Mouse (Mus musculus): Measurements from ENCODE around the gene Kcp.

Gene Kcp

DNA sequence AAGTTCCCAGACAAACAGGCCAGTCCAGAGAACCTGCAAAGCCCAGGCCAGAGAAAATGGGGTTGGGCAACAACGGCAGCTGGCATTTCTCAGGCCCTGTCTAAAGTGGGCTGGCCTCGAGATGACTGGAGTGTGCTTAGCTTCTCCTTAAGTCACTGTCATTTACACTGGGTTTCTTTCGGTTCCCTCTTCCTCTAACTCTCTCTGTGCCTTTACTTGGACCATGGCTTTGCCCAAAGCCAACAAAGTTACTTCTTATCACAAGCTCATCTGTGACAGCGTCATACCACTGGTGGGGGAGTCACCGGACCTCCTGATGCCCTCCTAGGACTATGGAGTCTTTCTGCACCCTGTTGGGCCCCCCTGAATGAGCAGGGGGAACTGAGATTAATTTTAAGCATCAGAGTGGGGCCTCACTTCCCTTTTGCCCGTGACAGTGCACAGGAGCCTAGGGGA lies 16.3 kb upstream of the Kcp start:
- DNase-seq (ENCODE audit: extremely low read depth, insufficient read length, low spot score): no peak

- no peak for DNase-seq (ENCODE audit: extremely low read depth, insufficient read length, low spot score)
These were observed 15.7 kb upstream of the Kcp start for GRCm38 (mm10) chr6:29523301-29524033.

GRCm38 (mm10) chr6:29522626-29523300 lies 15.0 kb upstream of the Kcp start:
- no peak for DNase-seq (ENCODE audit: extremely low read depth, insufficient read length, low spot score)

DNA sequence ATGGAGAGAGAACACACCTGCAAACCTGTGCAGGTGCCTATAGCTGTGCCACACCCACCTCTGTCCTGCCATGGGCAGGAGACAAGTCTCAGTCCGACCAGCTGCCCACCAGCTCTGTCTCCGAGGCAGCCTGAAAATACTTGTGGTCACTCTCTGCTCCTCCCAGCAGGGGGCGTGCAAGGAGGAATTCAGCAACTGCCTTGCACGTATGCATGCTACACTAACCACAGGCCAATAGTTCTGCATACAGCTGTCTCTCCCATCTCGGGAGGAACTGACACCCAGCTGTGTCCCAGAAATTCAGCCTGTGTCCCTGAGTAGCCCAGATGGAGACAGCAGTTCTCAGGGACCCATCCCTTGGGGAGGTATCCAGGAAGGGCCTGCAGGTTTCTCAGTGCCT lies 9.4 kb upstream of the Kcp start:
- peak; percentile 35 for DNase-seq (ENCODE audit: extremely low read depth, insufficient read length, low spot score)

- DNase-seq (ENCODE audit: extremely low read depth, insufficient read length, low spot score): no peak
These were observed 5.5 kb upstream of the Kcp start for GRCm38 (mm10) chr6:29513284-29513683.

DNA sequence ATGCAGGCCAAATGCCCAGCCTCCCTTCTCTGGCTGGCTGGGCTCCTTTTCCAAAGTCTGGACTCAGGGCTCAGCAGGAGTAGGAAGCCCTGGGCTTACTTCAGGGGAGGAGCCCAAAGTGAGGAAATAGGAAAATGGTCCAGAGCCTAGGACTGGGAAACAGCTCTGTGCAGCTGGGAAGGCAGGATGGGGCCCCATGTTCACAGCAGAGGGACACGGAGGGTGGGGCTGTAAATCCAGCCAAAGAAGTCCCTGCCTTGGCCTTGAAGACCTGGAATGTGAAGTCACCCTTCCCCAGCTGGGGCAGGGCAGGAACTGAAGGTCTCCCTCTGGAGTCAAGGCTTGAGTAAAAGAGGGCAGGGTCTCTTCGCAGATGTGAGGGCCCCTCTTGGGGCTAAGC lies 1.3 kb upstream of the Kcp start:
- no peak for DNase-seq (ENCODE audit: extremely low read depth, insufficient read length, low spot score)

DNA sequence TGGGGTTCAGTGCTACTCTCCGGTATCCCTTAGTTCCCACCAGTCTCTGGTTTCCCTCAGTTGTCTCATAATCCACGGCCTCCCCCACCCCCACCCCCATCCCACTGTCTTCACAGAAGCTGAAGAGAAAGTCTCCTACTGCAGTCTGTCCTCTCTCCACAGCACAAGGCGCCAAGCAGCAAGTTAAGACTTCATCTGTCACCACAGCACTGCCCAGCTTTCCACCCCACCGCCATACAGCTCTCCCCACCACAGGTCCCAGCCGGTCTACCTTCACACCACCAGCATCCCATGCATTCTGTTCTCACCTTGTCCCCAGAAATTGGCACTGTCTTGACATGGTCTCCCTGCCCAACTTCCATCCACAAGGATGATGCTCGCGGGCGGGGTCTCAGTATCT lies 918 bp downstream of the Kcp start:
- DNase-seq (ENCODE audit: extremely low read depth, insufficient read length, low spot score): no peak

DNA sequence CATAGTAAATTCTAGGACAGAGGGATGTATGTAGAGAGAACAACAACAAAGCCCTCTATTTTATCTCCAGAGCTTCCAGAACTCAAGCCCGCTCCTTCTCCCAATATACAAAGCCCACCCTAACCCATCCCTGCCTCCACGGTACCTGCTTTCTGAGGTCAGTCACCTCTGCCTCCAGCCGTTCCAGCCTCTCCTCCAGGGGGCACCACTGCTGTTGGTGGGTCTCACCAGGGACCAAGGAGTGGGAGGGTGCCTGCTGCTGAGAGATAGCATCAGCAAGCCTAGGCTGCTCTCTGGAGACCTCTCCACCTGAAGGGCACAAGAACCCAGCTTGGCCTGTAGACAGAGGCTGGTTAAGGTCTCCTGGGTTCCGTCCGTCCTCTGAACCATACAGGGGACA lies 2.3 kb downstream of the Kcp start:
- DNase-seq (ENCODE audit: extremely low read depth, insufficient read length, low spot score): no peak

DNA sequence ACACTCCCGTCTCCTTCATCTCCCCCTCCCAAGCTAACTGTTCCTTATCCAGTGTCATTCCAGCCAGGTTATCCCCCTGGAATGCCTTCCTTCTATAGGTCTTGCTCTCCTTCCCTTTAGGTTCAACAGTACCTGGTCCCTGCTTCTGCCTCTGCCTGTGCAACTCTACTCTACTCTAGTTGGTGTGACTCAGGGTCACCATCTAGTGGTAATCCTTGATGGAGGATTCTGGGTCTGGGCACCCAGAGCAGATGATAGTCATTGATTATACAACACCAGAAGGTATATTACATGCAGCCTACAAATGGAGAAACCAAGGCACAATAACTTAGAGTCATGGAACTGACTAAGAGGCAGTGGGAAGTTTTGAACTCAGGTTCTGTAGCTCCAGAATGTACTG lies 6.2 kb downstream of the Kcp start:
- no peak for DNase-seq (ENCODE audit: extremely low read depth, insufficient read length, low spot score)

GRCm38 (mm10) chr6:29500810-29501209 lies 6.9 kb downstream of the Kcp start:
- no peak for DNase-seq (ENCODE audit: extremely low read depth, insufficient read length, low spot score)

DNA sequence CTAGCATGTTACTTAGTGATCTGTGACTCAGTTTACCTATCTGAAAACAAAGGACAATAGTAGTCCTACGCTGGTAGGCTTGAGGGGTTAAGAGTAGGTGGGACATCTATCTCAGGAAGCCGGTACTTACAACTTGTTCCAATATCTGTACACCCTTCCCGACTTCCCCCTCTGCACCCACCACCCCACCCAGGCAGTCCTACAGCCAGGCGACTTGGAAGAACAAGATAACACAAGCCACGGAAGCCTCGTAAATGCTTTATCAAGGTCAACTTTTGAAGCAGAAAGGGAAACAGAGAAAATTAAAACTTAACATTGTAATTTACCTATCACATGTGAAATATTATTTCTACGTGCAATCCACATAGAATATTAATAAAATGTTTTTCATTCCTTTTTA lies 7.6 kb downstream of the Kcp start:
- DNase-seq (ENCODE audit: extremely low read depth, insufficient read length, low spot score): no peak

- no peak for DNase-seq (ENCODE audit: extremely low read depth, insufficient read length, low spot score)
These were observed 10.0 kb downstream of the Kcp start for GRCm38 (mm10) chr6:29497791-29498190.

DNA sequence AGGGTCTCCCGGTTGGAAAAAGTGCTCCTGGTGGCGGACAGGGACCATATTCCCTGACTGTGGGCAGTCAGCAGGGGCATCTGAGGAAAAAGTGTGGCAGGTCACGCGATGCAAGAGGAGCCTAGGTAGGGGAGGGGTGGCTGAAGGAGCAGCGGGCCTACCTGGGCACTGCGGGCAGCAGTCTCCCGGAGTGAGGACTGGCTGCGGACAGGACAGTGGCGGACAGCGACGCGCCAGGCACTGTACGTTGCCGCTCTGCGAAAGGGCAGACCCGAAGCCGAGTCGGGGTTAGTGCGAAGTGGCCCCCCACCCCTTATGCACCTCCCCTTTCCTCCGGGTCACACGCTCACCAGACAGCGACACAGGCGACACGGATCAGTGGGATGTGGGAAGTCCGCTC lies 11.5 kb downstream of the Kcp start:
- no peak for DNase-seq (ENCODE audit: extremely low read depth, insufficient read length, low spot score)

GRCm38 (mm10) chr6:29494101-29494500 lies 13.7 kb downstream of the Kcp start:
- DNase-seq (ENCODE audit: extremely low read depth, insufficient read length, low spot score): no peak

DNA sequence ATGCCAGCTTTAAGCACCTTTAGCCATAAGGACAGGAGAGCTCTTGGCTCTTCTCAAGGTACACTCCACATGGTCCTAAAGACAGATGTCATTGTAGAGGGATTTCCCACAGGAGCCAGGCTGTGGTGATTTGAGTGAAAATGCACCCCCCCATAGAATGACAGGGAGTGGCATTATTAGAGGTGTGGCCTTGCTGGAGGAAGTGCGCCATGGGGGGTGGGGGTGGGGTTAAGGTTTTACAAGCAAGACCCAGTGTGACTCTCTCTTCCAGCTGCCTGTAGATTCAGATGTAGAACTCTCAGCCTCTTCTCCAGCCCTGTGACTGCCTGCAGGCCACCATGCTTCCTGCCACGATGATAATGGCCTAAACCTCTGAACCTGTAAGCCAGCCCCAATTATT lies 21.8 kb downstream of the Kcp start:
- DNase-seq (ENCODE audit: extremely low read depth, insufficient read length, low spot score): no peak

DNA sequence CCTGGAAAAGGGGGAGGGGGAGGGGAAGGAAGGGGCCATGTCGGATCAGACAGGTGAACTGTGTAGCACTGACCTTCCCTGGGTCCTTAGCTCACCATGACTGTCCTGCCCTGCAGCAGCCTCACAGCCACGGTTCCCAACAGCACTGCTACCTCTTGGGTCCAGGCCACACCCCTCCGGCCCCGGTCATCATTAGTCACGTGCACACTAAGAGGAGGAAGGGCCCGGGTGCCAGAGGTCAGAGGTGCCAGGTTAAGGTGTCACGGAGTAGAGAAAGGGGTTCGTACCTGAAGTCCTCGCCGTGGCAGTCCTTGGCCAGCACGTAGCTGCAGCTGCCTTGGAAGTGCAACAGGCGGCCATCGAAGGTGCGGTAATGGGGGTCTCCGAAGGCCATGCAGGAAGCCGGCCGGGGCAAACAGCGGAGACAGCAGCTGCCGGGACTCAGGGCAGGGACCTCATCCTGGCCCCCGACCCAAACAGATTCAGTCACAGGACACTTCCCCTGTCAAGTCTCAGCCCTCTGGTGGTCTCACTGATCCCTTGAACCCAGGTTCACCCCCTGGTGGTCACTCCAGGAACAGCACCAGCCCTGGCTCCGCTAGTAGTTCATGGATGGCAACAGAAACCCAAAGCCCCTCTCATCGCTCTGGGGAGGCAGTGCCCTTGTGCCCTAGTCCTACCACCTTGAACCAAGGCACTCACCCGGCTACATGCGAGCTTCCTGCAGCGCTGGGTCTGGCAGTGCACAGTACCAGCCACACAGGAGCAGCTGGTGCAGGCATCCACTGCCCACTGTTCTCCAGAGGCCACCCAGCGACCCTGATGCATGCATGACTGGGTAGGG lies 22.8 kb downstream of the Kcp start:
- DNase-seq (ENCODE audit: extremely low read depth, insufficient read length, low spot score): no peak

DNA sequence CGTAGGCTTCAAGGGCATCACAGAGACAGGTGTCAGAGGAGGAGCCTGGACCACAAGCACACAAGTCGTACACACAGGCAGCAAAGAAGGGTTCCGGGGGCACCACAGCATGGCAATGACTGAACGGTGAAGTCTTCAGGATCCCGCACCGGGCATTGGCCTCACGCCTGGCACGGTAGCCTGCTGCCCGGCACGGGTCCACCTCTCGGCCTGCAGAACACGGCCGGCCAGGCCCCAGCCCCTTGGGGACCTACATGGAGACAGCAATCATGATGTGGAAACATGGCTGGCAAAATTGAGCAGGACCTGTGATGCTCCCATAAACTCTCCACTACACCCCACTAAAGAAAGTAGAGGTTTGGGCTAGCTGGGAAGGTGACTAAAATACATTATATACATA lies 25.1 kb downstream of the Kcp start:
- no peak for DNase-seq (ENCODE audit: extremely low read depth, insufficient read length, low spot score)

DNA sequence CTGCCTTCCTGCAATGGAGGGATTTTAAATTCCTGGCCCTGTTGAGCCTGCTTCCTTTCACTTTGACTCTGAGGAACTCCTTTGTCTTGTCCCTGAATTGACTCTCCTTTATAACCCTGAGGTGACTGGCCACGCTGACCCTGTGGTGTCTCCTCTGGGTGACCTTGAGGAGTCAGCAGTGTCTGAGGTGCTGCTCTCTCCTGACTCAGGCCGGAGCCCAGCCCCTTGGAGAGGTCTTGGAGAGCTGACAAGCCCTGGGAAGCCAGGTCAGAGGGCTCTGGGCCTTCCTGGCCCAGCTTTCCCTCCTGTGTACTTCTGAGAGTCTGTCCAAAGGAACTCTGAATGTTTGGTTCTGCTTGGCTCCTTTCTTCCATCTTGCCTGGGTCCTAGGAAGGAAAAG lies 33.0 kb downstream of the Kcp start:
- no peak for DNase-seq (ENCODE audit: extremely low read depth, insufficient read length, low spot score)

GRCm38 (mm10) chr6:29473941-29474691 lies 33.6 kb downstream of the Kcp start:
- no peak for DNase-seq (ENCODE audit: extremely low read depth, insufficient read length, low spot score)

GRCm38 (mm10) chr6:29471137-29471536 lies 36.6 kb downstream of the Kcp start, which contains the start of gene Atp6v1fnb:
TSS of gene Atp6v1fnb (plus strand) at chr6:29471437.
- no peak for DNase-seq (ENCODE audit: extremely low read depth, insufficient read length, low spot score)

DNA sequence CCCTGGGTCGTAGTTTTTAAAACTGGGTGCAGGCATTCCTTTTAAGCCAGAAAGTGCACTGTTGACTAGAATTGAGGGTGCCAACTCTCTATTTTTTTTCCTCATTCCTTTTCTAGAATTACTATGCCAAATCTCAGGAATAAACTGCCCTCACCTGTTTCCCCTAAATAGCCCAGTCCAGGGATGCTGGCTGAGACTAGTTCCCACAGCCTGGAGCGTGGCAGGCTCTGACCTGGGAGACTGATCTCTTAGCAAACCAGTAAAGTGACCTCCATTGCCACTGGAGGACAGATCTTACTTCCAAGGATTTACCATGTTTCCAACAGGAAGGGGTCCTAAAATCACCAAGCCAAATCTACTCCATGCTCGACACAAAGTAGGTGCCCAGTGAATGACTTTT lies 38.9 kb downstream of the Kcp start:
- no peak for DNase-seq (ENCODE audit: extremely low read depth, insufficient read length, low spot score)
